Mouse (Mus musculus) spleen, postnatal 14 days (tissue): ENCODE results near the gene Myo1d.

ENCODE experiments used
- DNase-seq, 2 experiments: peaks; one replicate each; pipeline ENCODE4 v3.0.0; 2021 to 2022; ENCODE audit warnings: low spot score in 2 of 2

Myo1d gene

GRCm38 (mm10) chr11:80723406-80724047 is 56.3 kb downstream of the Myo1d start:
- no peak for DNase-seq

- DNase-seq: no peak
These were observed 60.8 kb downstream of the Myo1d start for GRCm38 (mm10) chr11:80719014-80719413.

- DNase-seq: no peak
These were observed 61.8 kb downstream of the Myo1d start for GRCm38 (mm10) chr11:80718036-80718435.

GRCm38 (mm10) chr11:80715115-80715514 is 64.7 kb downstream of the Myo1d start:
- DNase-seq: no peak

- no peak for DNase-seq
These were observed 66.1 kb downstream of the Myo1d start for GRCm38 (mm10) chr11:80713705-80714104.

GRCm38 (mm10) chr11:80712201-80712600 is 67.6 kb downstream of the Myo1d start:
- no peak for DNase-seq

GRCm38 (mm10) chr11:80711336-80711735 is 68.5 kb downstream of the Myo1d start:
- DNase-seq: no peak

GRCm38 (mm10) chr11:80700611-80701010 is 79.2 kb downstream of the Myo1d start:
- DNase-seq: no peak

GRCm38 (mm10) chr11:80698721-80699120 is 81.1 kb downstream of the Myo1d start:
- DNase-seq: no peak

GRCm38 (mm10) chr11:80696350-80696749 is 83.5 kb downstream of the Myo1d start:
- DNase-seq: no peak

GRCm38 (mm10) chr11:80684603-80685002 is 95.2 kb downstream of the Myo1d start:
- DNase-seq: no peak

GRCm38 (mm10) chr11:80682745-80683144 is 97.1 kb downstream of the Myo1d start:
- no peak for DNase-seq

- DNase-seq: no peak
These were observed 106.8 kb downstream of the Myo1d start for GRCm38 (mm10) chr11:80673013-80673412.

GRCm38 (mm10) chr11:80670391-80670790 is 109.4 kb downstream of the Myo1d start:
- no peak for DNase-seq

GRCm38 (mm10) chr11:80669934-80670333 is 109.9 kb downstream of the Myo1d start:
- DNase-seq: no peak

- DNase-seq: no peak
These were observed 113.6 kb downstream of the Myo1d start for GRCm38 (mm10) chr11:80666211-80666610.

- DNase-seq: no peak
These were observed 115.6 kb downstream of the Myo1d start for GRCm38 (mm10) chr11:80664261-80664660.

GRCm38 (mm10) chr11:80645111-80645510 is 134.7 kb downstream of the Myo1d start:
- no peak for DNase-seq

GRCm38 (mm10) chr11:80628992-80629865 is 150.6 kb downstream of the Myo1d start:
- DNase-seq: no peak

- no peak for DNase-seq
These were observed 151.2 kb downstream of the Myo1d start for GRCm38 (mm10) chr11:80628581-80628980.

GRCm38 (mm10) chr11:80623038-80623380 is 156.8 kb downstream of the Myo1d start:
- DNase-seq: no peak

- no peak for DNase-seq
These were observed 157.4 kb downstream of the Myo1d start for GRCm38 (mm10) chr11:80622233-80623037.
